Mouse (Mus musculus): ENCODE measurements around the gene Gm8237. TPM values are rescaled to one million over a fixed set of nuclear protein-coding genes. Genes with fewer than 3 reads are reported as not detected.
"Not testable (repeated sequence)": the region's sequence is repeated elsewhere in the genome, so short reads cannot be mapped to it uniquely, and the experiment has no call there.

Gm8237 gene
- total RNA-seq (2012; rRNA removed) = 0.13 TPM in 1 of 2 replicates, not detected in the other

DNA sequence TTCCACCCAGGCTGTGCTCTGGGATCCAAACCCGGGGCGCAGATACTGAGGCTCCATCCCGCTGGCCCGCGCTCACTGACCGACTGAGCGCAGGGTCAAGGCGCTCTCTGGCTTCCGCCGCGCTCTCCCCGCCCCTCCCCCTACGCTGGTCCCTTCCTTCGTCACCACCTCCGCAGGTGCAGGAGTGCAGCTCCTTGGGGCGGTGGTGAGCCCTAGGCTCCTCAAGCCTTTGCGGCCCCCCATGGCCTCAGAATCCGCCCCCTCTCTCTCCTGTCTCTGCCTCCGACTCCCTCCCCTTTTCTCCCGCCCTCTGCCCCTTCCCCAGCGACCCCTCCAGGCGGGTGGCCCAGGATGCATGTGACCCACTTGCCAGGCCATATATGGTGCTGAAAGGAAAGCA lies at the start of gene Gm8237:
Gm8237 (minus strand) TSS at position 142 of the 400 bp plus-strand sequence.
- H3K9ac ChIP-seq (ENCODE audit: insufficient read depth, low read depth, low read length, poor library complexity, severe bottlenecking); in situ Hi-C loops (cut with MboI; ENCODE audit: low sequenced_read_pairs in 2 of 2, unreplicated experiment in 2 of 2); H3K36me3 ChIP-seq (ENCODE audit: control insufficient read depth, insufficient read depth, low read length, poor library complexity, severe bottlenecking); H3K4me1 ChIP-seq (ENCODE audit: control insufficient read depth in 2 of 2, insufficient read depth in 2 of 2, low read length in 2 of 2, poor library complexity in 1 of 2); H3K27ac ChIP-seq (ENCODE audit: insufficient read depth, low read depth, low read length, poor library complexity, severe bottlenecking); DNase-seq (ENCODE audit: low read depth, low spot score); H3K9me3 ChIP-seq (ENCODE audit: control insufficient read depth, insufficient read depth, low read depth, low read length): not testable (repeated sequence)
- peak within 1 kb of the TSS in 1 of 2 experiments; percentile 39; a peak in 1 of 4 replicates for H3K4me3 ChIP-seq (ENCODE audit: insufficient read depth in 1 of 2, low read depth in 1 of 2, low read length in 2 of 2, poor library complexity in 1 of 2, severe bottlenecking in 1 of 2)

DNA sequence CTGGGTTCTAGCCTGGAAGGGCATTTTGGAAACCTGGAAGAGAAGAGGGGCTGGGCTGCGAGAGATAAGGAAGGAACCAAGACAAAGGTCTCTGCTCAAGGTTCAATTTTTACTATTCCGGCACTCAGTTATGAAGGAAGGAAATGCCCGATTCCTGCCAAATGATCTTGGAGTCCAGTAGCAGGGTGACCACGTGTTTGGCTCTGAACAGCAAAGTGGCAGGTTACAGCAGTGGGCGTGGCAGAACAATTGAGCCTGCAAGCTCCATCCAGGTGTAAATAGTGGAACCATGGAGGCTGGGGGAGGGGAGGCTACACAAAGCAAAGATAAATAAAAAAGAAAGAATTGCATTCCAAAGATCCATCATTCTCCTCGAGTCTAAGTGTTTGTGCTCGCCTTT lies 43.1 kb upstream of the Gm8237 start:
- H3K4me3 ChIP-seq (ENCODE audit: insufficient read depth in 1 of 2, low read depth in 1 of 2, low read length in 2 of 2, poor library complexity in 1 of 2, severe bottlenecking in 1 of 2); H3K4me1 ChIP-seq (ENCODE audit: control insufficient read depth in 2 of 2, insufficient read depth in 2 of 2, low read length in 2 of 2, poor library complexity in 1 of 2); DNase-seq (ENCODE audit: low read depth, low spot score); in situ Hi-C loops (cut with MboI; ENCODE audit: low sequenced_read_pairs in 2 of 2, unreplicated experiment in 2 of 2); H3K27ac ChIP-seq (ENCODE audit: insufficient read depth, low read depth, low read length, poor library complexity, severe bottlenecking); H3K9me3 ChIP-seq (ENCODE audit: control insufficient read depth, insufficient read depth, low read depth, low read length); H3K9ac ChIP-seq (ENCODE audit: insufficient read depth, low read depth, low read length, poor library complexity, severe bottlenecking); H3K36me3 ChIP-seq (ENCODE audit: control insufficient read depth, insufficient read depth, low read length, poor library complexity, severe bottlenecking): not testable (repeated sequence)

DNA sequence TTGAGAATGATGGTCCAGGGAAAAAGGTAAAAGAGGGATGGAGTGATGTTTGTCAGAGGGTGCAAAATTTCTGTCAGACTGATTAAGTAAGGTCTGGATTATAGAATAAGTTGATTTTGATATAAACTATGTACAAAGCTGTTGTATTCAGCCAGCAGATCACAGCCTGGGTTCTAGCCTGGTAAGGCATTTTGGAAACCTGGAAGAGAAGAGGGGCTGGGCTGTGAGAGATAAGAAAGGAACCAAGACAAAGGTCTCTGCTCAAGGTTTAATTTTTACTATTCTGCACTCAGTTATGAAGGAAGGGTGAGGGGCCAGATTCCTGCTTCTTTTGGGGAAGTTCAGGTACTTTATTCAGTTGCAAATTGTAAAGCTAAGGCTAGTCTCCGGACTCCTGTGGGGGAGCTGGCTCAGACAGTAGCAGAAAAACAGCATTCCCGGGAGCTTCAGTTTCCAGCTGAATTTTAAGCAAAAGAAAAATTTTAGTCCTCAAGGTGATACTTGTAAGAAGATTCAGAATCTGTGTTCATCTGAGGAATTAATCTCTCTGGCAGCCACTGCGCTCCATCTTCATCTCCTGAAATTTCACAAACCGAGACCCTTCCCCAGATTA lies 38.3 kb upstream of the Gm8237 start:
- H3K9me3 ChIP-seq (ENCODE audit: control insufficient read depth, insufficient read depth, low read depth, low read length); in situ Hi-C loops (cut with MboI; ENCODE audit: low sequenced_read_pairs in 2 of 2, unreplicated experiment in 2 of 2); H3K27ac ChIP-seq (ENCODE audit: insufficient read depth, low read depth, low read length, poor library complexity, severe bottlenecking); DNase-seq (ENCODE audit: low read depth, low spot score); H3K4me1 ChIP-seq (ENCODE audit: control insufficient read depth in 2 of 2, insufficient read depth in 2 of 2, low read length in 2 of 2, poor library complexity in 1 of 2); H3K4me3 ChIP-seq (ENCODE audit: insufficient read depth in 1 of 2, low read depth in 1 of 2, low read length in 2 of 2, poor library complexity in 1 of 2, severe bottlenecking in 1 of 2); H3K36me3 ChIP-seq (ENCODE audit: control insufficient read depth, insufficient read depth, low read length, poor library complexity, severe bottlenecking); H3K9ac ChIP-seq (ENCODE audit: insufficient read depth, low read depth, low read length, poor library complexity, severe bottlenecking): not testable (repeated sequence)

DNA sequence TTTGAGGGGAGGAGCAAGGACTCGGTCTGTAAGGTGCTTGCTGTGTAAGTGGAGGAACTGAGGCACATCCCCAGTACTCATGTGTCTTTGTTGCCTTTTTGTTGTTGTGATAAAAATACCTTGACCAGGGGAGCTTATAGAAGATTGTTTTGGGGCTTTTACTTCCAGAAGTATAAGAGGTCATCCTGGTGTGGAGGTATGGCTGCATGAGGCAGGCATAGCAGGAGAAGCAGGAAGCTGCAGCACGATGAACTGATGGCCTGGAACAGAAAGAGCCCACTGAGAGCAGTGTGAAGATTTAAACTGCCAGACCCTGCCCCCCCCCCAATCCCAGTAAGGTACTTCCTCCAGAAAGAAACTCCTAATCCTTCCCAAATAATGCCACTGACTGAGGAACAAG lies 33.5 kb upstream of the Gm8237 start:
- in situ Hi-C loops (cut with MboI; ENCODE audit: low sequenced_read_pairs in 2 of 2, unreplicated experiment in 2 of 2); H3K27ac ChIP-seq (ENCODE audit: insufficient read depth, low read depth, low read length, poor library complexity, severe bottlenecking); DNase-seq (ENCODE audit: low read depth, low spot score); H3K9me3 ChIP-seq (ENCODE audit: control insufficient read depth, insufficient read depth, low read depth, low read length); H3K4me3 ChIP-seq (ENCODE audit: insufficient read depth in 1 of 2, low read depth in 1 of 2, low read length in 2 of 2, poor library complexity in 1 of 2, severe bottlenecking in 1 of 2); H3K9ac ChIP-seq (ENCODE audit: insufficient read depth, low read depth, low read length, poor library complexity, severe bottlenecking); H3K4me1 ChIP-seq (ENCODE audit: control insufficient read depth in 2 of 2, insufficient read depth in 2 of 2, low read length in 2 of 2, poor library complexity in 1 of 2); H3K36me3 ChIP-seq (ENCODE audit: control insufficient read depth, insufficient read depth, low read length, poor library complexity, severe bottlenecking): not testable (repeated sequence)

DNA sequence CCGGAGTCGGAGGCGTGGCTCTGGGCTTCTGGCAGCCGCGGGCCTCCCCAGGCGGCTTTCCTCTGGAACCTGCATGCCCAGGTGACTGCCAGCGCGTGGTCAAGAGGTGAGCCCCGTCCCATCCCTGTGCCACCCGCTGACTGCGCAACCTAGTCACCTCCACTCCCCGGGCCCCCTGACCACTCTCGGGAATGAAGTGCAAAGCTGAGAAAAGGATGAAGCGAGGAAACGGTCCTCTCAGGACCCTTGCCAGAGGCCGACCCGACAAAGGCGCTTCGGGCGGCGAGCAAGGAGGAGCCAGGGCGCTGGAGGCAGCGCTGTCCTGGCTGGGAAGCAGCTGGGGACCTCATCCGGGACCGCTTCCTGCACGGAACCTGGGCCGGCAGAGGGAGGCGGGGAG lies 391 bp downstream of the Gm8237 start:
- H3K4me3 ChIP-seq (ENCODE audit: insufficient read depth in 1 of 2, low read depth in 1 of 2, low read length in 2 of 2, poor library complexity in 1 of 2, severe bottlenecking in 1 of 2) = 0 out of 4 replicates have a peak overlapping the region, but pooled peaks of 1 of the 2 experiments have one; percentile 31
- in situ Hi-C loops (cut with MboI; ENCODE audit: low sequenced_read_pairs in 2 of 2, unreplicated experiment in 2 of 2); H3K9ac ChIP-seq (ENCODE audit: insufficient read depth, low read depth, low read length, poor library complexity, severe bottlenecking); DNase-seq (ENCODE audit: low read depth, low spot score); H3K4me1 ChIP-seq (ENCODE audit: control insufficient read depth in 2 of 2, insufficient read depth in 2 of 2, low read length in 2 of 2, poor library complexity in 1 of 2); H3K27ac ChIP-seq (ENCODE audit: insufficient read depth, low read depth, low read length, poor library complexity, severe bottlenecking); H3K36me3 ChIP-seq (ENCODE audit: control insufficient read depth, insufficient read depth, low read length, poor library complexity, severe bottlenecking); H3K9me3 ChIP-seq (ENCODE audit: control insufficient read depth, insufficient read depth, low read depth, low read length): not testable (repeated sequence)

DNA sequence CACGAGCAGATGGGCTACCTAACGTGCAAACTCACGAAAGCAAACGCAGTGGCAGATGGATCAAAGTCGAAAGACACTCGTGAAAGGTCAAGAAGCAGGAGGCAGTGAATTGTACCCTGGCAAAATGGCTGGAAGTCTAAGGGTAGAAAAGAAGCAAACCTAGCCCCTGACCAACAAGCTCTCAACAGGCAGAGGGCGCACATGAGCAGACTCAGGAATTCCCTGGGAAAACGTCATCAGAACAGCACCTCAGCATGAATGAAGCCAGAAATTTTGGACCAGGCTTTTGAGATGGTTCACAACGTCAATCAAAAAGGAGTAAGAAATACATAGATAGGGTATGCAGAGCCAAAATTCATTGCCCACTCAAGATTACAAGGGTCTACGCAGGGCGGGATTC lies 1.0 kb downstream of the Gm8237 start:
- H3K36me3 ChIP-seq (ENCODE audit: control insufficient read depth, insufficient read depth, low read length, poor library complexity, severe bottlenecking); H3K27ac ChIP-seq (ENCODE audit: insufficient read depth, low read depth, low read length, poor library complexity, severe bottlenecking); DNase-seq (ENCODE audit: low read depth, low spot score): not testable (repeated sequence)

DNA sequence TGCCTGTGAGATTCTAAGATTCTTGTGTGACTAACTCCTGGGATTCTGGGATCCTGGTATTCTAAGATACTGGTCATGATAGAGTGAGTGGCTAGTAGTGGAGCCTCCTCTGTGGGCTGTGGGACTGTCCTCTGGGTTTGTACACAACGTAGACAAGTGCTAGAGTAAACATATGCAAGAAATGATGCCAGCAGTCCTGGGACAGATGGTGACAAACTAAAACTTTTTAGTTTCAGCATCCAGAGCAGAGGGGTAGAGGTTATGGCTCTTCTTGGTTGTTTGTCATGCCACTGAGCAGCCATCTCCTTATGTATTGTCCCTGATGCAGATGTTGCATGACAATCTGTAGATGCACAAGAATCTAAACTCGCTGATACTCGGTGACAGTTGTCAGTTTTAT lies 24.3 kb downstream of the Gm8237 start:
- H3K27ac ChIP-seq (ENCODE audit: insufficient read depth, low read depth, low read length, poor library complexity, severe bottlenecking); H3K36me3 ChIP-seq (ENCODE audit: control insufficient read depth, insufficient read depth, low read length, poor library complexity, severe bottlenecking); DNase-seq (ENCODE audit: low read depth, low spot score); H3K9ac ChIP-seq (ENCODE audit: insufficient read depth, low read depth, low read length, poor library complexity, severe bottlenecking); H3K4me3 ChIP-seq (ENCODE audit: insufficient read depth in 1 of 2, low read depth in 1 of 2, low read length in 2 of 2, poor library complexity in 1 of 2, severe bottlenecking in 1 of 2); H3K4me1 ChIP-seq (ENCODE audit: control insufficient read depth in 2 of 2, insufficient read depth in 2 of 2, low read length in 2 of 2, poor library complexity in 1 of 2); H3K9me3 ChIP-seq (ENCODE audit: control insufficient read depth, insufficient read depth, low read depth, low read length); in situ Hi-C loops (cut with MboI; ENCODE audit: low sequenced_read_pairs in 2 of 2, unreplicated experiment in 2 of 2): not testable (repeated sequence)

More for the DNA sequence above, 1.0 kb downstream of the Gm8237 start:
- H3K9ac ChIP-seq (ENCODE audit: insufficient read depth, low read depth, low read length, poor library complexity, severe bottlenecking); H3K4me1 ChIP-seq (ENCODE audit: control insufficient read depth in 2 of 2, insufficient read depth in 2 of 2, low read length in 2 of 2, poor library complexity in 1 of 2); H3K4me3 ChIP-seq (ENCODE audit: insufficient read depth in 1 of 2, low read depth in 1 of 2, low read length in 2 of 2, poor library complexity in 1 of 2, severe bottlenecking in 1 of 2); in situ Hi-C loops (cut with MboI; ENCODE audit: low sequenced_read_pairs in 2 of 2, unreplicated experiment in 2 of 2); H3K9me3 ChIP-seq (ENCODE audit: control insufficient read depth, insufficient read depth, low read depth, low read length): not testable (repeated sequence)

DNA sequence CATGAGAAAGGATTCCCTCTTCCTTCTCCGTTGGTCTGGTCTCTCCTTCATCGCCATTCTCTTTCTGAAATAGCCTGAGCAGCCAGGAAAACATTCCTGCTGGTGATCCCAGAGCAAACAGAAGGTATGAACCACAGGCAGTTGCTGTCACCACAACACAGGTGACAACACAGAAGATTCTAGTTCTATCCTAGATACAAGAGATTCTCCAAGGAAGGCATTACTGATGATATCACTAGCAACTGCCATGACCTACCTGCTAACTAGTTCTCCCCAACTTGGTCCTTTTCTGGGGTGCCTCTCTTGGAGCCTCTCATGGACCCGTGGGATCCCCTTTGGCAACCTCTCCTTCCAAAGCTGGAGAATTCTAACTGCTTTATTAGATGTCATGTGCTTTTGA lies 50.0 kb downstream of the Gm8237 start, which contains the start of gene Gm3424:
Gm3424 (minus strand) TSS at position 101 of the 400 bp plus-strand sequence.
- H3K36me3 ChIP-seq (ENCODE audit: control insufficient read depth, insufficient read depth, low read length, poor library complexity, severe bottlenecking); H3K27ac ChIP-seq (ENCODE audit: insufficient read depth, low read depth, low read length, poor library complexity, severe bottlenecking); H3K4me1 ChIP-seq (ENCODE audit: control insufficient read depth in 2 of 2, insufficient read depth in 2 of 2, low read length in 2 of 2, poor library complexity in 1 of 2); H3K9ac ChIP-seq (ENCODE audit: insufficient read depth, low read depth, low read length, poor library complexity, severe bottlenecking); H3K9me3 ChIP-seq (ENCODE audit: control insufficient read depth, insufficient read depth, low read depth, low read length); DNase-seq (ENCODE audit: low read depth, low spot score); in situ Hi-C loops (cut with MboI; ENCODE audit: low sequenced_read_pairs in 2 of 2, unreplicated experiment in 2 of 2); H3K4me3 ChIP-seq (ENCODE audit: insufficient read depth in 1 of 2, low read depth in 1 of 2, low read length in 2 of 2, poor library complexity in 1 of 2, severe bottlenecking in 1 of 2): not testable (repeated sequence)
